Comparison of ENCODE assay signal across 11 mouse cellular contexts in genomic region chr11:60195108-60195507, GRCm38 (mm10). TPM values are rescaled to one million over a fixed set of nuclear protein-coding genes. Genes with fewer than 3 reads are reported as not detected.
DNase-seq lines count a peak whose midpoint lies in the region; ATAC-seq and TF ChIP-seq lines count a peak whose summit lies in the region.
"Had no signal": no experiment of that assay in that cellular context is flagged by ENCODE, and none has a peak within 500 bp of the region (broad histone marks: within the 10 kb centered on the region; RNA-seq: fewer than 3 reads in every experiment).

No protein-coding gene starts in this region.

- in situ Hi-C loops in ES-E14 (cut with MboI; ENCODE audit: low sequenced_read_pairs in 2 of 2, unreplicated experiment in 2 of 2), result no loop called here

- no peak overlapping the region for H3K27ac ChIP-seq in forebrain, embryonic 11.5 days (ENCODE audit: low read depth, low read length)
- no peak overlapping the region for H3K27ac ChIP-seq in forebrain, embryonic 12.5 days
- no peak overlapping the region for H3K27ac ChIP-seq in lung, embryonic 14.5 days (ENCODE audit: low read depth)
- H3K27ac ChIP-seq in ES-E14 (ENCODE audit: insufficient read depth, low read depth, low read length, poor library complexity, severe bottlenecking), result no peak overlapping the region
- H3K27ac ChIP-seq: macrophage; neural tube, embryonic 13.5 days had no signal

- H3K36me3 ChIP-seq in forebrain, embryonic 11.5 days (ENCODE audit: control insufficient read depth, insufficient read depth, low read length), result peaks cover 26% of the 10 kb centered on the region
- peaks cover 97% of the 10 kb centered on the region for H3K36me3 ChIP-seq in forebrain, embryonic 12.5 days (replicated peaks)
- H3K36me3 ChIP-seq in lung, embryonic 14.5 days (ENCODE audit: insufficient read depth), result peaks cover 95% of the 10 kb centered on the region
- H3K36me3 ChIP-seq in ES-E14 (ENCODE audit: control insufficient read depth, insufficient read depth, low read length, poor library complexity, severe bottlenecking), result peaks cover 20% of the 10 kb centered on the region

- H3K9me3 ChIP-seq in forebrain, embryonic 11.5 days (ENCODE audit: control insufficient read depth, low read length), result peaks cover 3% of the 10 kb centered on the region; the same call in 1 of the 2 replicates
- H3K9me3 ChIP-seq in forebrain, embryonic 12.5 days, result peaks cover 7% of the 10 kb centered on the region
- H3K9me3 ChIP-seq in lung, embryonic 14.5 days (ENCODE audit: low read depth, low read length), result peaks cover 7% of the 10 kb centered on the region; the same call in 1 of the 2 replicates
- no peaks in the 10 kb centered on the region for H3K9me3 ChIP-seq in ES-E14 (ENCODE audit: control insufficient read depth, insufficient read depth, low read depth, low read length)

- no peaks in the 10 kb centered on the region for H3K4me1 ChIP-seq in forebrain, embryonic 11.5 days (replicated peaks; ENCODE audit: control insufficient read depth, insufficient read depth, low read length)
- peaks cover 9% of the 10 kb centered on the region for H3K4me1 ChIP-seq in forebrain, embryonic 12.5 days
- no peaks in the 10 kb centered on the region for H3K4me1 ChIP-seq in lung, embryonic 14.5 days (ENCODE audit: insufficient read depth)
- H3K4me1 ChIP-seq in ES-E14 (ENCODE audit: control insufficient read depth in 2 of 2, insufficient read depth in 2 of 2, low read length in 2 of 2, poor library complexity in 1 of 2), result 0 out of 4 replicates have a peak, but pooled peaks cover 2 to 3% of the 10 kb centered on the region in 2 experiments

- no peaks in the 10 kb centered on the region for H3K27me3 ChIP-seq in forebrain, embryonic 11.5 days (ENCODE audit: control insufficient read depth, insufficient read depth, low read length)
- no peaks in the 10 kb centered on the region for H3K27me3 ChIP-seq in forebrain, embryonic 12.5 days
- H3K27me3 ChIP-seq in lung, embryonic 14.5 days (ENCODE audit: insufficient read depth, low read length), result no peaks in the 10 kb centered on the region
- H3K27me3 ChIP-seq: neural tube, embryonic 13.5 days had no signal

- peak; percentile 49 for DNase-seq in forebrain, embryonic 11.5 days (ENCODE audit: low spot score)
- DNase-seq in lung, embryonic 14.5 days, result peak; percentile 68
- no peak for DNase-seq in lung, postnatal 4 days
- peak; percentile 70 for DNase-seq in ES-E14 (ENCODE audit: low read depth, low spot score)
- DNase-seq in retina, postnatal 1 day, result peak; percentile 55
- no peak for DNase-seq in ovary, postnatal 14 days (ENCODE audit: low spot score)
- no peak for DNase-seq in gastrocnemius, postnatal 4 days (ENCODE audit: low spot score in 2 of 2)
- DNase-seq: heart, adult 11 months had no signal

- peak; percentile 70 for TF ChIP-seq CTCF in lung, embryonic 14.5 days (IDR thresholded peaks at IDR 0.05; ENCODE audit: low read depth)

- no peak overlapping the region for H3K4me2 ChIP-seq in forebrain, embryonic 11.5 days (ENCODE audit: low read depth, low read length, severe bottlenecking)
- no peak overlapping the region for H3K4me2 ChIP-seq in forebrain, embryonic 12.5 days
- no peak overlapping the region for H3K4me2 ChIP-seq in lung, embryonic 14.5 days
- H3K4me2 ChIP-seq: neural tube, embryonic 13.5 days had no signal

- no peak for ATAC-seq in forebrain, embryonic 11.5 days (replicated peaks; ENCODE audit: low FRiP score)
- no peak for ATAC-seq in forebrain, embryonic 12.5 days (ENCODE audit: low FRiP score)
- ATAC-seq in lung, embryonic 14.5 days (ENCODE audit: insufficient read depth), result no peak

- H3K4me3 ChIP-seq in forebrain, embryonic 11.5 days (ENCODE audit: low read depth, low read length), result no peak overlapping the region
- no peak overlapping the region for H3K4me3 ChIP-seq in forebrain, embryonic 12.5 days (replicated peaks)
- no peak overlapping the region for H3K4me3 ChIP-seq in lung, embryonic 14.5 days (ENCODE audit: low read depth, low read length)
- no peak overlapping the region for H3K4me3 ChIP-seq in ES-E14 (ENCODE audit: insufficient read depth in 1 of 2, low read depth in 1 of 2, low read length in 2 of 2, poor library complexity in 1 of 2, severe bottlenecking in 1 of 2)
- H3K4me3 ChIP-seq: neural tube, embryonic 13.5 days had no signal

- H3K9ac ChIP-seq in forebrain, embryonic 11.5 days (ENCODE audit: low read length), result no peak overlapping the region
- H3K9ac ChIP-seq in forebrain, embryonic 12.5 days, result no peak overlapping the region
- H3K9ac ChIP-seq in lung, embryonic 14.5 days, result no peak overlapping the region
- H3K9ac ChIP-seq in ES-E14 (ENCODE audit: insufficient read depth, low read depth, low read length, poor library complexity, severe bottlenecking), result no peak overlapping the region
- H3K9ac ChIP-seq: neural tube, embryonic 13.5 days had no signal

TF ChIP-seq in ES-E14, 5 proteins besides CTCF, POLR2A, EP300 and RAD21:
- TF ChIP-seq ZC3H11A (IDR thresholded peaks at IDR 0.05; ENCODE audit: borderline replicate concordance, low read depth, low read length) (0 out of 2 replicates have a peak, but pooled peaks have one; percentile 28), ZNF384 (IDR thresholded peaks at IDR 0.05; ENCODE audit: low read depth, low read length) (no peak), HCFC1 (IDR thresholded peaks at IDR 0.05; ENCODE audit: borderline replicate concordance, insufficient read depth, low read length) (no peak), CHD2 (IDR thresholded peaks at IDR 0.05; ENCODE audit: low read depth, low read length) (no peak)

RNA-seq across cellular contexts. Expression of gene Srebf1, which starts 27.3 kb away (rescaled TPM):
- polyA plus RNA-seq in forebrain, embryonic 11.5 days (2014; fragmentation: Nextera tagmentation; extraction: Ambion mirVana), result 63.9 and 68.7 TPM in 2 replicates
- polyA plus RNA-seq in forebrain, embryonic 12.5 days (2016; fragmentation: Nextera tagmentation; extraction: Ambion mirVana), result 58.0 and 58.1 TPM in 2 replicates
- 73.9 and 77.2 TPM in 2 replicates for polyA plus RNA-seq in lung, embryonic 14.5 days (2014; fragmentation: Nextera tagmentation; extraction: Ambion mirVana)
- total RNA-seq in ES-E14 (2012; rRNA removed), result 136 and 236 TPM in 2 replicates
- total RNA-seq in gastrocnemius, postnatal 4 days (2021), result 10 to 100 TPM; 48.6 to 53.1 TPM

Comparison
In these comparisons a context has a peak if more than half of its experiments do, and no peak if none do; other contexts are left out.
1. DNase-seq: peak in forebrain, embryonic 11.5 days (single experiment), lung, embryonic 14.5 days (single experiment), ES-E14 (single experiment) and retina, postnatal 1 day (single experiment); none in lung, postnatal 4 days (0 of 2), ovary, postnatal 14 days (single experiment) and gastrocnemius, postnatal 4 days (0 of 2).